Mouse (Mus musculus) liver, postnatal 0 days (tissue): ENCODE measurements around the gene Rhoq.

ENCODE experiments used
- CTCF ChIP-seq: sonication (generic); IDR thresholded peaks from 2 replicates; pipeline ENCODE4 v1.5.1; 2016; ENCODE audit warnings: antibody characterized with exemption, low read depth
- EP300 ChIP-seq: IDR thresholded peaks from 2 replicates; pipeline ENCODE4 v1.6.1; 2016; ENCODE audit warnings: antibody characterized with exemption, low read depth, mild to moderate bottlenecking

DNA sequence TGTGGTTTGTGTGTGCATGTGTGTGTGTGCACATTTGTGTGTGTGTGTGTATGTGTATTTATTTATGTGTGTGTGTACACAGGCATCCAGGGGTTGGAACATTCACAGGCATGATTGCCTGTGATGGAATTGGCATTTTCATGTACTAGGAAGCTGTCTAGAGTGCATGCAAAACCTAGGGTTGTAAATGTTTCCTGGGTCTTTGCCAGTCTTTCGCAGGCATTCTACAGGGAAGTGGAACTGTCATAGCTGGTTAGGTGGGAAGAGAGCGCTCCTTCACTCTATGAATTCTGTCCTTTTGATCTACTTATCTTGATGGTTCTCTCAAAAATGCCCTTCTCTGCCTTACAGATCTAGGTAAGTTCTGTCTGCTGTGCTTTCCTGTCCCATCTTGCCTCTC lies 25.8 kb upstream of the Rhoq start:
- TF ChIP-seq CTCF = no peak
- no peak for TF ChIP-seq EP300
